Mouse (Mus musculus): ENCODE measurements around the gene Ano6.

- TF ChIP-seq CTCF (IDR thresholded peaks at IDR 0.05; ENCODE audit: low read depth) (no peak), EP300 (IDR thresholded peaks at IDR 0.05; ENCODE audit: low read depth) (no peak)
These were observed 52.7 kb downstream of the Ano6 start for GRCm38 (mm10) chr15:95843183-95843949.
